Mouse (Mus musculus): ENCODE measurements at regions not wholly inside any gene's neighbourhood (a gene's known extent, or its start where the extent isn't known, plus 50 kb on each side); places are given as distances from the start of the nearest gene placed in this dataset.

- TF ChIP-seq CTCF (IDR thresholded peaks at IDR 0.05; ENCODE audit: borderline replicate concordance, insufficient read depth, low read length) (no peak), POLR2A (IDR thresholded peaks at IDR 0.05; ENCODE audit: low read depth, low read length) (no peak)
Measured at GRCm38 (mm10) chr11:39446374-39446773, 1248.6 kb downstream of the Mat2b start.
